Mouse (Mus musculus): ENCODE measurements around the gene Smtn.

Smtn gene

GRCm38 (mm10) chr11:3547047-3547446 lies 6.6 kb upstream of the Smtn start:
- no peak for DNase-seq (ENCODE audit: low spot score)

DNA sequence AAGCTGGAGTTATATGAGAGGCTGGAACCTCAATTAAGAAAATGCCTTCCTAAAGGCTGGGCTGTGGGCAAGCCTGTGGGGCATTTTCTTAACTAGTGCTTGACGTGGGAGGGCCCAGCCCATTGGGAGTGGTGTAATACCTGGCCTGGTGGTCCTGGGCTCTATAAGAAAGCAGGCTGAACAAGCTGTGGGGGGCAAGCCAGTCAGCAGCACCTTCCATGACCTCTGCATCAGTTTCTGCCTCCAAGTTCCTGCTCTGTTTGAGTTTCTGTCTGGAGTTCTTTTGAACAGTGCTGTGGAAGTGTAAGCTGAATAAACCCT lies 5.8 kb upstream of the Smtn start:
- DNase-seq (ENCODE audit: low spot score) = no peak

- DNase-seq (ENCODE audit: low spot score) = no peak
Observed at GRCm38 (mm10) chr11:3545531-3546241, 5.3 kb upstream of the Smtn start.

- DNase-seq (ENCODE audit: low spot score) = no peak
Observed at GRCm38 (mm10) chr11:3544409-3544808, 4.0 kb upstream of the Smtn start.

GRCm38 (mm10) chr11:3543001-3543400 lies 2.6 kb upstream of the Smtn start:
- no peak for DNase-seq (ENCODE audit: low spot score)

DNA sequence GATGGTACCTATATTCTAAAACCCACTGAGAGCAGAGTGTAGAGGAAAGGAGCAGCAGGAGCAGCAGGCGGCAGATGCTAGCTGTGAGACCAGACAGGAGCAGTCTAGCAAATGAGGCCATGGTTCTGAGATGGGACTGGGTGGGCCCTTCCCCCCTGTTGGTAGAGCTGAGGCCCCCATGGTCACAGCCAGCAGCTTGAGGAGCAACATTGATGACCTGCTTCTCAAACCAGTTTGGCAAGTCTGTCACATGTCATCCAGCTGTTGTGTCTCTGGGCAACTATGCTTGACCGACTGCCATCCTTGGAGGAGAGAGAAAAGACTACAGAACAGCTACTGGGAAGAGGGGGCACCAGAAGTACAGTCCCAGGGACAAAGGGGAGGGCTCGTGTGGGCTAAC lies 1.5 kb upstream of the Smtn start:
- DNase-seq (ENCODE audit: low spot score) = no peak

DNA sequence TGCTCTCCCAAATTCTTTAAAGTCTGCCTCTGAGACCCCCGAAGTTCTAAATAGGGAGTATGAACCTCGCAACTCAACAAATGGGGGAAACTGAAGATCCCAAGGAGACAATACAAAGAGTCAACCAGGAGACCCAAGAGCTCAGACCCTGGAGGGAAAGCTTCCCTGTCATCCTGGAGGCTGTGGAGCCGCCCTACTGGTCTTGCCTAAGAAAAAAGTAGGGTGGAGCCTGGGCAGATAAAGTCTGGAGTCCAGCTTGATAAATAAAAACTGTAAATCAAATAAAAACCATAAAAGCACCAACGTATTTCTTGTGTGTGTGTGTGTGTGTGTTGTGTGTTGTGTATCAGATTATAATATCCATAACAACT lies 601 bp downstream of the Smtn start:
- no peak for DNase-seq (ENCODE audit: low spot score)

GRCm38 (mm10) chr11:3539111-3539825 lies 1.1 kb downstream of the Smtn start:
- DNase-seq (ENCODE audit: low spot score) = peak; percentile 96

DNA sequence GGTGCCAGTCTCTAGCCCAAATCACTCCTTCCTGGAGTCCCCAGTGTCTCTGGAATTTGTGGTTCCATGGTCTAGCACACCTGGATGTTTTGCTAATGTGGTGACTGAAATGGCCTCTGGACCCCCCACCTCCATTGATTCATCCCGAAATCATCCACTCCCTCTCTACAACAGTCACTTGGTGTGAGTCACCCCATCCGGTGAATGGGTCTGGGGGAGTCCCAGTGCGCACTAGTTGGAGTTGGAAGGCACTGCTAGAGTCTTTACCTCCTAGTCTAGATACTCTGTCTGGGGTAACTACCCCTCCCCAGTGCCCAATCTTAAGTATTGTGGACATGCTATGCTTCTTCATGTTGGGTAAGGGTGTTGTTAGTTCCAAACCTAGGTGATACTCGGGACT lies 2.1 kb downstream of the Smtn start:
- no peak for DNase-seq (ENCODE audit: low spot score)

GRCm38 (mm10) chr11:3537711-3538110 lies 2.7 kb downstream of the Smtn start:
- no peak for DNase-seq (ENCODE audit: low spot score)

DNA sequence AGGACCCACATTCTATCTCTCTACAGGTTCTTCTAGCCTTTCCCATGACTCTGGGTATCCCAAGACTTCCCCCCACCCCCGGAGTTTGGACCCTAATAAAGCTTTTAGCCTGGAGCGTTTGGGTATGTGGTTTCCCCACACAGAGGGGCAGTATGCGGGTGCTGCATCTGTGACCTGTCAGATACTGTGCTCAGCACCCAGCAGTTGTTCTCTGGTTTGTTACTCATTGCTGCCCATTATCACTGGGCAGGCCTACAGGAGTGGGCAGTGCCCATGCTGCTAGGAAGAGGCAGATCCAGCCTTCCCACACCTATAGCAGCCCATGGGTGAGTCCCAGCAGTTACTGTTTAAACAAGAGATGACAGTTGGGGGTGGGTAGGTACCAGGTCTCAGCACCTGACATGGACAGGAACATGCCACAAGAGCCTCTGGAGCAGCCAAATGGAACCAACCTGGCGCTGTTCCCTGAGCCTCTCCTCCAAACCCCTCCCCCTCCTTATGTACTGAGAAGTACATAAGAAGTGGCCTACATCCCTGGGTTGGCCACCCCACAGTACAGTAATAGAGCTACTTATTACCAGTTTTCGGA lies 3.6 kb downstream of the Smtn start:
- DNase-seq (ENCODE audit: low spot score) = no peak

- no peak for DNase-seq (ENCODE audit: low spot score)
Observed at GRCm38 (mm10) chr11:3536082-3536481, 4.3 kb downstream of the Smtn start.

- DNase-seq (ENCODE audit: low spot score) = peak; percentile 94
Observed at GRCm38 (mm10) chr11:3535406-3535986, 4.9 kb downstream of the Smtn start.

- no peak for DNase-seq (ENCODE audit: low spot score)
Observed at GRCm38 (mm10) chr11:3534956-3535355, 5.5 kb downstream of the Smtn start.

- no peak for DNase-seq (ENCODE audit: low spot score)
Observed at GRCm38 (mm10) chr11:3533406-3533932, 6.9 kb downstream of the Smtn start.

DNA sequence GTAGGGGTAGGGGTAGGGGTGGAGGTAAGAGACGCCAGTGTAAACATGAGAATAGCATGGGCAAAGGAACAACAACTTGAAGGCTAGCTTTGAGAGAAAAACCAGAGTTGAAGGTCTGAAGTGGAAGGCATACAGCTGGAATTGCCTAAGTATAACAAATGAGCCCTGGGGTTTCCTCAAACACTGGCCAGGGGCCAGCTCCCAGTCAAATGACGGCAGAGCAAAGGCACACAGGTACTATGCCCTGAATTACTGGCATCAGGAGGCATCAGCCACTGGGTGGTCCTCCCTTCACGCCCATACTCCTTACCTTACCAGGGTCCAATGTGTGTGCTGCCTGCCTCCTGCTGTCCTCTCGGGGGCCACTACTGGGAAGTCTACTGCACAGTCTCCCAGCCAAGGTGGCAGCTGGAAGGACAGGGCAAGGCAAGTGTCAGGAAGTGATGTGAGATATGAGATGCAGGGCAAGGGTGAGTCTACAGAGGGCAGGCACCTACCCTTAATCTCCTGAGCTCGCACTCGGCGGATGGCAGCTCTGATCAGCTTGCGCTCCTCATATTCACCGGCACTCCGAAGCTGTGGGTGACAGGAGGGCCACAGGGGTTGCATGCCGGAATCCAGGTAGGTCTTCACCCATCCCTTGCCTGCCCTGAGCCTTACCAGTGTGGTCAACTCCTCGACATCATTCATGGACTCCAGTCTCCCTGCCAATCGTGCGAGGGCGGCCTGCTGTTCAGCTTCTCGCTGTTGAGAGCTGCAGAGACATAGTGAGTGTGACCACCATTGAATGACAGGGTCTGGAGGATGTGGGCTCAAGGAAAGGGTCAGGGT lies 8.1 kb downstream of the Smtn start:
- DNase-seq (ENCODE audit: low spot score) = no peak

- no peak for DNase-seq (ENCODE audit: low spot score)
Observed at GRCm38 (mm10) chr11:3531634-3532033, 8.8 kb downstream of the Smtn start.

DNA sequence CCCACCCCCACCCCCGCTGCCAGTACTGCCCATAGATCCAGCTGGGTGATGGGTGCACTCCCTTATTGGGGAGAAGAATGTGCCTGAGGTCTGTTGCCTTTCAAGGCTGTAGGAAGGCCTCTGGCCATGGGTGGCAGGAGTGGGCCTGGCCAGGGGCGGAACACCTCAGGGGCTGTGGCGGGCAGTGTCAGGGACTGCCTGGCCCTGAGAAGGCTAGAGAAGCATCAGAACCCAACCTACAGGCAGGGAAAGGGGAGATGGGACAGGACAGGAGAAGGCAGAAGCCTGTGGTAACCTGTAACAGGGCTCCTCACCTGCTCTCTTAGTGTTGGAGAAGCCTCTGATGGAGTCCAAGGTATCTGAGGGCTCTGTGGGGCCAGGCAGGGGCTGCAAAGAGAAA lies 9.7 kb downstream of the Smtn start:
- no peak for DNase-seq (ENCODE audit: low spot score)

DNA sequence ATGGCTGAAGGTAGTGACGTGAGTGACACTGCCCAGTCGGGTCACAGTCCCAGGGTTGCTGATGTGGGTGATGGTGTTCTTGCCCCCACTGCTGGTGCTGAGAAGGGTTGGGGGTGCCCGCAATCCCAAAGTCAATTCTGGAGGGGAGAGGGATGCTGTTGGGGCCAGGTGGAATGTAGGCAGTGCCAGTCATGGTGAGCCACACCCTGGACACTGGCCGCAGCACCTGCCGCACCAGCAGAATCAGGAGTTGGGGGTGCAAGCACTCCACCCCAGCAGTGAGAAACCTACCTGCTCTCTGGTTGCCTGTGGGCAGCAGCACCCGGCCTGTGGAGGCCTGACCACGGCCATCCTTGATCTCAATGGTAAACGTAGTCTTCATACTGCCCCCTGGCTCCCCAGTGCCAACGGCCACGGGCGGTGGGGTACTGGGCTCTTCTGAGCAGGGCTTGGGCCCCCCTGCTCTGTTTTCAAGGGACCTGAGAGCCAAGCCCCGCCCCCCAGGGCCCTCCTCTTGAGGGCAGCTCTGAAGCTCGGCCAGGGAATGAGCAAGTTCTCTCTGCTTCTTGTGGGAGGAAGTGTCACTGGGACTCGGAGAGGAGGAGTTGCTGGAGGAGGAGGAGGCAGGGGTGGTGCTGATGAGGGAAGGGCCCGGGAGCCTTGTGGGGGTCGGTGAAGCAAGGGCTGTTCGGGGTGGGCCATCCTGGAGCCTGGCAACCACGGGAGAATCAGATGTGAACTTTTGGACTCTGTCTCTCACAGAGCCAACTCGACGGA lies 10.7 kb downstream of the Smtn start:
- DNase-seq (ENCODE audit: low spot score) = no peak

- DNase-seq (ENCODE audit: low spot score) = no peak
Observed at GRCm38 (mm10) chr11:3528208-3528607, 12.2 kb downstream of the Smtn start.

- DNase-seq (ENCODE audit: low spot score) = no peak
Observed at GRCm38 (mm10) chr11:3527766-3528165, 12.6 kb downstream of the Smtn start.
